Comparison of ENCODE assay signal across 8 mouse cellular contexts in the genomic region with DNA sequence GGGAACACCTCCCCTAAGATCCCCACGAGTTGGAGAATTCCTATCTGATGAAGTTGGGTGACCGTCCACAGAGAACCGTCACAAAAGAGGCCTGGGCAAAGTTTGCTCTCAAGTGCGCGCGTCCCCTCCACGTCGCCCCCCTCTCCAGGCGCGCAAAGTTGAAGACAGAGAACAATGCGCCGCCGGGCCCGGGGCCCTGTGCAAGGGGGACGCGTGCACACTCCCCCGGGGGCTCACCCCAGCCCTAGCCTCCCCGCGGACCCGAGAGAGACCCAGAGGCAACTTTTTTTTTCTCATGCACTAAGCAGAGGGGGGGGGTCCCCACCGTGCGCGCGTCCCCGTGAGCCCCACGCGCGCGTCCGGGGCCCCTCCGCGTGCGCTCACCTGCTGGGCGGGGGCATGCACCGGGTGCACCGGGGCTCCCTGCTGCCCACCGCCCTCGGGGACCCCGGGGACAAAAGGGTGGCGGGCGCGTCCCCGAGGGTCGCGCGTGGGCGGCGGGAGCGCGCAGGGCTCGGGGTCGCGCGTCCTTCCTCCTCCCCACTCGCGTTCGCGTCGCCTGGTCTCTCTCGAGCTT. TPM values are rescaled to one million over a fixed set of nuclear protein-coding genes. Genes with fewer than 3 reads are reported as not detected.
A peak's percentile ranks its signal among the peaks of the same experiment; 100 is the strongest.
DNase-seq lines count a peak whose midpoint lies in the region; ATAC-seq and TF ChIP-seq lines count a peak whose summit lies in the region.

No protein-coding gene starts in this region.

- no peak for TF ChIP-seq POLR2A in testis, adult 2 months (IDR thresholded peaks at IDR 0.05; ENCODE audit: control insufficient read depth, low read depth, low read length)

- ATAC-seq in kidney, embryonic 14.5 days (ENCODE audit: low FRiP score, low TSS enrichment) = 0 out of 2 replicates have a peak, but pooled peaks have one; percentile 13

- peaks cover 36% of the 10 kb centered on the region for H3K4me1 ChIP-seq in heart, embryonic 10.5 days
- peaks cover 28% of the 10 kb centered on the region for H3K4me1 ChIP-seq in kidney, embryonic 14.5 days (ENCODE audit: control insufficient read depth, insufficient read depth, low read length)
- H3K4me1 ChIP-seq in testis, adult 2 months (ENCODE audit: control insufficient read depth, insufficient read depth, low read length) = peaks cover 22% of the 10 kb centered on the region

- intact Hi-C loops in gastrocnemius, postnatal 14 days (cut with DNase I; ENCODE audit: low total_unique reads) = no loop called here

- no peak for TF ChIP-seq CTCF in testis, adult 2 months (IDR thresholded peaks at IDR 0.05; ENCODE audit: control insufficient read depth, insufficient read depth, insufficient replicate concordance, low read depth, low read length)

- peak overlapping the region; percentile 100 for H3K9ac ChIP-seq in kidney, embryonic 14.5 days (ENCODE audit: low read depth, low read length)

- WGBS in heart, embryonic 10.5 days = under 1% methylated on average over 60 of the region's 60 CpGs
- WGBS in kidney, embryonic 14.5 days = 0% methylated on average over 39 of the region's 60 CpGs

- no peaks in the 10 kb centered on the region for H3K9me3 ChIP-seq in heart, embryonic 10.5 days
- no peaks in the 10 kb centered on the region for H3K9me3 ChIP-seq in kidney, embryonic 14.5 days (ENCODE audit: control insufficient read depth, low read length)

- peak overlapping the region; percentile 98 for H3K4me3 ChIP-seq in heart, embryonic 10.5 days
- peak overlapping the region; percentile 98 for H3K4me3 ChIP-seq in kidney, embryonic 14.5 days (ENCODE audit: low read length)
- peak overlapping the region; percentile 90 for H3K4me3 ChIP-seq in testis, adult 2 months (ENCODE audit: control insufficient read depth, low read depth, low read length)

- H3K4me2 ChIP-seq in kidney, embryonic 14.5 days (replicated peaks; ENCODE audit: low read depth, low read length) = peak overlapping the region; percentile 92

- peaks cover 33% of the 10 kb centered on the region for H3K36me3 ChIP-seq in heart, embryonic 10.5 days
- peaks cover 29% of the 10 kb centered on the region for H3K36me3 ChIP-seq in kidney, embryonic 14.5 days (ENCODE audit: control insufficient read depth, insufficient read depth, low read length)
- no peaks in the 10 kb centered on the region for H3K36me3 ChIP-seq in testis, adult 2 months (ENCODE audit: control insufficient read depth, insufficient read depth, low read length)

- H3K27me3 ChIP-seq in heart, embryonic 10.5 days (ENCODE audit: insufficient read depth, poor library complexity, severe bottlenecking) = peaks cover 6% of the 10 kb centered on the region; the same call in 1 of the 2 replicates
- H3K27me3 ChIP-seq in kidney, embryonic 14.5 days (ENCODE audit: control insufficient read depth, insufficient read depth, low read length) = no peaks in the 10 kb centered on the region
- no peaks in the 10 kb centered on the region for H3K27me3 ChIP-seq in testis, adult 2 months (ENCODE audit: control insufficient read depth, insufficient read depth, low read length)

- H3K27ac ChIP-seq in heart, embryonic 10.5 days = peak overlapping the region; percentile 98
- H3K27ac ChIP-seq in kidney, embryonic 14.5 days (ENCODE audit: low read depth, low read length) = peak overlapping the region; percentile 91
- H3K27ac ChIP-seq in testis, adult 2 months (ENCODE audit: control insufficient read depth, insufficient read depth, low read depth, low read length) = peak overlapping the region; percentile 73

- DNase-seq in gastrocnemius, postnatal 14 days = peak; percentile 46
- DNase-seq in gastrocnemius, adult 8-10 months (ENCODE audit: low spot score in 2 of 2) = no peak
- DNase-seq in R1 (ENCODE audit: low read depth, low spot score) = peak; percentile 41
- no peak for DNase-seq in heart, embryonic 10.5 days (ENCODE audit: low spot score)
- DNase-seq in lung, postnatal 4 days = peak; percentile 66 to 67
- no peak for DNase-seq in frontal cortex, postnatal 10 days (ENCODE audit: low spot score in 2 of 2)

RNA-seq across cellular contexts. Expression of a gene that starts 0.4 kb away (rescaled TPM):
- total RNA-seq in gastrocnemius, postnatal 14 days (2021) = 10 to 100 TPM; 18.1 to 24.6 TPM
- total RNA-seq in gastrocnemius, adult 8-10 months (2022) = 10 to 100 TPM in 3 of 4 experiments, 1 to 10 TPM in 1; 9.9 to 13.1 (median 10.8) TPM
- 80.6 and 140 TPM in 2 replicates for polyA plus RNA-seq in heart, embryonic 10.5 days (2016; fragmentation: Nextera tagmentation; extraction: Ambion mirVana)
- 134 and 162 TPM in 2 replicates for polyA plus RNA-seq in kidney, embryonic 14.5 days (2014; fragmentation: Nextera tagmentation; extraction: Ambion mirVana)
- polyA plus RNA-seq in testis, adult 2 months (2012; rRNA removed) = 13.4 and 14.9 TPM in 2 replicates

RNA-seq across cellular contexts. Expression of a gene that starts 26.4 kb away (rescaled TPM):
- total RNA-seq in gastrocnemius, postnatal 14 days (2021) = 100 to 1,000 TPM; 793 to 884 TPM
- 100 to 1,000 TPM; 691 to 868 (median 797) TPM for total RNA-seq in gastrocnemius, adult 8-10 months (2022)
- polyA plus RNA-seq in heart, embryonic 10.5 days (2016; fragmentation: Nextera tagmentation; extraction: Ambion mirVana) = 973 and 1,195 TPM in 2 replicates
- 806 and 1,046 TPM in 2 replicates for polyA plus RNA-seq in kidney, embryonic 14.5 days (2014; fragmentation: Nextera tagmentation; extraction: Ambion mirVana)
- 446 and 549 TPM in 2 replicates for polyA plus RNA-seq in testis, adult 2 months (2012; rRNA removed)

RNA-seq across cellular contexts. Expression of a gene that starts 33.7 kb away (rescaled TPM):
- total RNA-seq in gastrocnemius, postnatal 14 days (2021) = 100 to 1,000 TPM in 1 of 2 experiments, 10 to 100 TPM in 1; 81.0 to 102 TPM
- total RNA-seq in gastrocnemius, adult 8-10 months (2022) = 100 to 1,000 TPM; 120 to 138 (median 131) TPM
- 237 and 315 TPM in 2 replicates for polyA plus RNA-seq in heart, embryonic 10.5 days (2016; fragmentation: Nextera tagmentation; extraction: Ambion mirVana)
- polyA plus RNA-seq in kidney, embryonic 14.5 days (2014; fragmentation: Nextera tagmentation; extraction: Ambion mirVana) = 248 and 270 TPM in 2 replicates
- 135 and 153 TPM in 2 replicates for polyA plus RNA-seq in testis, adult 2 months (2012; rRNA removed)

RNA-seq across cellular contexts. Expression of a gene that starts 45.6 kb away (rescaled TPM):
- total RNA-seq in gastrocnemius, postnatal 14 days (2021) = 1 to 10 TPM; 5.2 to 6.0 TPM
- 1 to 10 TPM; 4.2 to 6.3 (median 4.7) TPM for total RNA-seq in gastrocnemius, adult 8-10 months (2022)
- 2.1 and 5.0 TPM in 2 replicates for polyA plus RNA-seq in heart, embryonic 10.5 days (2016; fragmentation: Nextera tagmentation; extraction: Ambion mirVana)
- polyA plus RNA-seq in kidney, embryonic 14.5 days (2014; fragmentation: Nextera tagmentation; extraction: Ambion mirVana) = 8.7 and 14.6 TPM in 2 replicates
- 596 and 686 TPM in 2 replicates for polyA plus RNA-seq in testis, adult 2 months (2012; rRNA removed)

Comparison
In these comparisons a context has a peak if more than half of its experiments do, and no peak if none do; other contexts are left out.
1. DNase-seq: peak in gastrocnemius, postnatal 14 days (single experiment), R1 (single experiment) and lung, postnatal 4 days (2 of 2); none in gastrocnemius, adult 8-10 months (0 of 2), heart, embryonic 10.5 days (single experiment) and frontal cortex, postnatal 10 days (0 of 2).
2. Peak in every context shown above with its lines, with median percentiles within 50 percentile points of each other: H3K27ac ChIP-seq and H3K4me3 ChIP-seq.